Mouse (Mus musculus) kidney, adult 8-10 months (tissue): ENCODE data around the gene Top3b.
"Not testable (repeated sequence)": the region's sequence is repeated elsewhere in the genome, so short reads cannot be mapped to it uniquely, and the experiment has no call there.

Experiments
- DNase-seq, 2 experiments: peaks; one replicate each; pipeline ENCODE4 v3.0.0; 2022

Gene Top3b

DNA sequence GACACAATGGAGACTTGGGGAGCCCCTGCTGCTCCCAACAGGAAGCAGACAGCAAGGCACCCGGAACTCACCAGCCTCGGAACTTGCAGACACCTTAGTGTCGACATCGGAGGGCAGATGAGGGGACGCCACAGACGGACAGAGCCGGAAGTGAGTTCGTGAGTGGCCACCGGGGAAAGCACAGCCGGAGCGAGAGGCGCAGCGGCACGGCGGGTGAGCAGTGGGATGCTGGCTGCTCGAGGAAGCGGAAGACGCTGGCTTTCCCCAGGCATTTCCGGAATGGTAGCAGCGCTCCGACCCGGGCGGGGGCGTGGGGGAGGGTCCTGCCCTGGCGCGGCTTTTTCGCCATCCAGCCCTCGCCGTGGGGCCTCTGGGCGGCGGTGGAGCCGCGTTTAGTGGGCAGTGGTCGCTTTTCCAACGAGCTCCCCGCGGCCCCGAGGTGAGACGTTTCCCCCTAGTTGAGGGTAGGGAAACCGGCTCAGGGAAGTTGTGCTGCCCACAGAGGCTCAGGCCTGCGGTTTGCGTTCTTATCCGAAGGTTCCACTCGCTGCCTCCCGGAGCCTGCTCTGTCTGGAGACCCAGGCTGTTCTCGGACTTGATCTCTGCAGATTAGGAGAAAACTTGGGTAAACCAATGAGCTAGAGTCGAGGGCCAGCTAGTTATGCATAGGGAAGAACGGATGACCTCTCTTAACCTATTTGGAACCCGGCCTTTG is at the start of gene Top3b, which contains the start of gene Vpreb1:
TSS of gene Top3b (plus strand) at position 120 of the 715 bp plus-strand sequence.
TSS of gene Vpreb1 (minus strand) at position 227 of the 715 bp plus-strand sequence.
- DNase-seq, result peak; percentile 89 to 91

- peak in 1 of 2 experiments; percentile 15 for DNase-seq
These were observed 45.1 kb upstream of the Top3b start for GRCm38 (mm10) chr16:16825476-16825875.

DNA sequence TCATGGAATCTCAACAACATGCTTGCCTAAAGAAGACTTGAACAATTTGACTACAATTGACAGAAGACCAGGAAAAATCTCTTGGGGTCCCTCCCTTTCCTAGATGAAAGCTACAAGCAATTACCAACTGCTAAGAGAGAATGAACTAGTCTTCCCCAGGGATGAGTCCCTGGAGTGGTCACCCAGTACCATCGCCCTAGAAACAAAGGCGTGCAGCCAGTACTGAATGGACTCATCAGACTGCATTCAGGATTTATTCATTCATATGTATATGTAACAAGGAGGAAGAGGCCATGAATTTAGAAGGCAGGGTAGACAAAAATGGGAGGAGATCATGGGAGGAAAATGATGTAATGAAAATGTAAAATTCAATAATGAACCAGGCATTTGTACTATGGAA is 44.3 kb upstream of the Top3b start:
- no peak for DNase-seq

DNA sequence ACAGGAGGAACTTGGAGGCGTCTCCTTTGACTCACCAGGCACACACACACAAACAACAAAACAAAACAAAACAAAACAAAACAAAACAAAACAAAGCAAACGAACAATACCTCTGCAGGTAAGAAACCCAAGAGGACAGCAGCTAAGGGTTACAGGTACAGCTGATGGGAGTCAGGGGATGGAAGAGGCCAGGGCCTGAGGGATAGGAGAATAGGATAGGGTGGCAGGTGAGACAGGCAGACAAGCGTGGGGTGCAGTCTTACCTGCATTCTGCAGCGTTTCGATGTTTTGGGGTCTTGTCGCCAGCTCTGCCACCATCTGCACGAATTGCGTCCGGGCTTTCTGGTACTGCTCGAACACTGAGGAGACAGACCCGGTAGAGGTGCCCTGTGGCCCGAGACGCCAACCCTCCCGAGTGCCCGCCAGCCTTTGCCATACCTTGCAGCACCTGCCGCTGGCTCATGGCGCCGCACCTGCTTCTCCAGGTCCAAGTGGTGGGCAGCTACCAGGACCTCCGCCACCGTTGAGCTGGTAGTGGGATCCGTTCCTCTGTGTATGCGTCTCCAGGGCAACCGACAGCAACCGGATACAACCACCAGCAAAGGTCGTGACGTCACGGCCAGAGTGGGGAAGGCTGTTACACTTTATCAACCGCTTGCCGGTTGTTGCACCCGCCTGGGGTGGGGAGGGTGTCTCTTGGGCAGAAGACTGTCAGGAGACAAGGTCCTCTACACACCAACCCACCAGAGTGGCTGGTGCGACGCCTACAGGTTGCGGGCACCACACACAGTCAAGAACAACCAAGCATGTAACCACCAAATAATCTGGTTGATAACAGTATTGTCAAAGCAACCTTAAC is 41.5 kb upstream of the Top3b start, which contains the start of gene Spag6l:
TSS of gene Spag6l (minus strand) at position 700 of the 859 bp plus-strand sequence.
- peak; percentile 27 to 37 for DNase-seq

GRCm38 (mm10) chr16:16829671-16830070 is 40.9 kb upstream of the Top3b start:
- DNase-seq, result no peak

- no peak for DNase-seq
These were observed 21.3 kb upstream of the Top3b start for GRCm38 (mm10) chr16:16849196-16849595.

DNA sequence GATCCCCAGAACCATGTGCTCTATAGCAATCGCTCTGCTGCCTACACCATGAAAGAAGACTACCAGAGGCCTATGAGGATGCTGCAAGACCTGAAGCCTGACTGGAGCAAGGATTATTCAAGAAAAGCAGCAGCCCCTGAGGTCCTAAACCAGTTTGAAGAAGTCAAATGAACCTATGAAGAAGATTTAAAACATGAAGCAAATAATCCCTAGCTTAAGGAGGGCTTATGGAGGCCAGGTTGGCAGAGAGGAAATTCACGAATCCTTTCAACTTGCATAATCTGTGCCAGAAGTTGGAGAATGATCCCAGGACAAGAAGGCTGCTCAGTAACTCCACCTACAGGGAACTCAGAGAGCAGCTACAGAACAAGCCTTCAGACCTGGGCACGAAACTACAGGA is 18.1 kb upstream of the Top3b start:
- DNase-seq, result no peak

DNA sequence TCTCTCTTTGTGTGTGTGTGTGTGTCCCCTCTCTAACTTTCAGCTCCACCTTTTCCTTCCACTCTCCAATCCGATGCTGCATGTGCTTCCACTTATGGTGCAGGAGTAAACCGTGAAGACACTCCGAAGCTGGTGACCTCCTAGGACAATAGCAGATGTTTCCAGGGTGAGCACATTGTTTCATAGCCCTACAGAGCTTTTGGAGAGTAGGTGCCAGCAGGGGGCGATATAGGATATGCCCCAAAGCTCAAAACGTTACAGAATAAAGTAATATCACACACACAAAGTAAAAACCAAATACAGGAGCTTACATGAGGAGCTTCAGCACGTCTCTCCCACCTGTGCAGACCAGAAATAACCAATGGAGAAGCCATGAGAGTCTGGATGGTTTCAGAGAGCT is 15.7 kb upstream of the Top3b start:
- DNase-seq, result peak; percentile 53 to 81

DNA sequence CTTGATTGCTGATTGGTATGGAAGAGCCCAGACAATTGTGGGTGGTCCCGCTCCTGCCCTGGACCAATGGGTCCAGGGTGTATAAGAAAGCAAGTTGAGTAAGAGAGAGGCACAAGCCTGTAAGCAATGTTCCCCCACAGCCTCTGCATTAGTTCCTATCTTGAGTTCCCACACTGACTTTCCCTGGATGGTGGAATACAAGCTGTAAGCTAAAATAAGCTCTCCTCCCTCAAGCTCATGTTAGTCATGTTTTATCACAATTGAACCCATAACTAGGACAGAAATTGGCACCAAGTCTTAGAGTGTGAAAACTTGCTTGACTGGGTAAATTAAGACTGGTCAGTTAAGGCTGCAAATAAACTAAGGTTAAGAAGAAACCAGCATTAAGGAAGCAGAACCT is 15.0 kb upstream of the Top3b start:
- DNase-seq, result no peak

- DNase-seq, result not testable (repeated sequence)
These were observed 14.5 kb upstream of the Top3b start for GRCm38 (mm10) chr16:16856054-16856453.

DNA sequence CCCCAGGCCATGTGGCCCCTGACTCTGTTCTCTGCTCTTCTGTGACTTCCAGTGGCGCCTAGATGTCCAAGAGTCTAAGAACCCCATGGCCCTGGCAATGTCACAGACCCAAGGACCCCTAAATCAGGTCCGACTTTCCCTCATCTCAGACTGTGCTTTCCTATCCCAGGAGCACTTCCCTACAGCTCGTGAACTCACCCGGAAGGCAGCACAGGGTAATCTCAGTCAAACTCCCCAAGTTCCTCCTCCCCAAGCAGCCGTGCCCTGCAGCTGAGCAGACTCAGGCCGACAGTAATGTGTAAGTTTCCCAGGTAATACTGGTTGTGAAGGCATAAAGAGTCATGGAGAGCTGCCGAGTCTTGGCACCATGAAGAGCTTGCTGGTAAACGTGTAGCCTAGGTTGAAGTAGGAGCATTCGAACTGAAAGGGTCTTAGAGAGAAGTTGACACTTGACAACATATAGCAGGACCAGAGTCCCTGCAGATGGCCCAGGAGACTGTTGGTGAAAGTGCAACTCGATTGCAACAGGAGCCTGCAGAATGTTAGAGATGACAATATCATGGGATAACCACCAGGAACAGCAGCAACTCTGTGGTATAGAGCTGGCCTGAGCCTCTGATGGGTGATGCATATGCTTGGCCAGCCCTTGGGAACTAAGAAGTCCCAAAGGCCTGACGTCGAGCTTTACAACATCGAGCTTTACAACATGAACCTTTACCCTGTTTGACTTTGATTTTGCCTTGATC is 13.6 kb upstream of the Top3b start:
- no peak for DNase-seq

GRCm38 (mm10) chr16:16862288-16862687 is 8.2 kb upstream of the Top3b start:
- DNase-seq, result no peak

GRCm38 (mm10) chr16:16863978-16864377 is 6.6 kb upstream of the Top3b start, which contains the start of gene Igll1:
Igll1 (minus strand) TSS chr16:16863985.
- DNase-seq, result no peak

DNA sequence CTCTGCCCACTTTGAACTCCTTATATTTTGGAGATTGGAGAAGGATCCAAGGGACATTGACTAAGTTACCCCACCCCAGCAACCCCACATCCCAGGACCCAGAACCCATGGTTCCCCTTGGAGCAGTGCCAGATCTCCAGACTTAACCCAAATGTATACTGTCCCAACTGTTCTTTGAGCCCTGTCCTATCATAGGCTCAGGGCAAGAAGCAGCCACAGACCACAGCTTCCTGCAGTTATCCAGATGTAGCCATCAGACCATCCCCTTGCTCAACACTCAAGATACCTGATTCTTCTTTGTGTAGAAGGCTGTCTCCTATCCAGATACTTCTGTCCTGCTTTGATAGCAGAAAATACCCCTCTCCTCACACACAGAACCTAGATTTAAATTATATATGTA is 5.3 kb upstream of the Top3b start:
- DNase-seq, result no peak

DNA sequence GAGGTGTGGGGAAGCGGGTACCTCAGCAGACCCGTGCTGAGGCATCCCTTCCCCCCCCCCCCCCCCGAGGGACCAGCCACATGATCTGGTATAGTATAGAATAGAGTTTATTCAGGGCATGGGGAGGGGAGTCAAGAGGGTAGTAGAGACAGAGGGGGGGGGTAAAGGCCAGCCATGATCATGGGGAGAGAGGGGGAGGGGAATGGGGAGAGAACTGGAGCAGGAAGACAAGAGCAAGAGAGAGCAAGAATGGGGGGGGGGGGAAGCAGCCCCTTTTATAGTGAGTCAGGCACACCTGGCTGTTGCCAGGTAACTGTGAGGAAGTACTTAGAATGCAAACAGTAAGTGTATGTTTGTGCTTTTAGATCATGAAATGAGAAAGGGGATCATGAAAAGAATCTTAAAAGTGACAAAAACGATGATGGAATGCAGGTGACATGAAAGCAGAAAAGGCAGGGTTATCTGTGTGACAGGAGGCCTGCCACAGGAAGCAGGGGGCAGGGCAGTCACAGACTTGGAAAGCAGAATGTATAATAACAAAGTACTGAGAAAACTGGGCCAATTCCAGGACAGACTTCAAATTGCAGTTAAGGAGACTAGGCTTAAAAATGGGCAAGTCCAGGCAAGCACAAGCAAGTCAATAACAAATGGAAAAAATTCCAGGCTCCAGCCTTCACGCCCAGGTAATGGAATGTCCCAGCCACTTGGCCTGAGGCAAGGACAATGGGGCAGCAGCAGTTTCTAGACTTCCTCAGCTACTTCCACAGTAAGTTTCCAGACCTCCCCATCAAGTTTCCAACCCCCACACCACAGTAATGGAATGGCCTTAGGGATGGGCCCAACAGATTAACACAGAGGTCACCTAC is 4.6 kb upstream of the Top3b start:
- peak; percentile 70 to 90 for DNase-seq

DNA sequence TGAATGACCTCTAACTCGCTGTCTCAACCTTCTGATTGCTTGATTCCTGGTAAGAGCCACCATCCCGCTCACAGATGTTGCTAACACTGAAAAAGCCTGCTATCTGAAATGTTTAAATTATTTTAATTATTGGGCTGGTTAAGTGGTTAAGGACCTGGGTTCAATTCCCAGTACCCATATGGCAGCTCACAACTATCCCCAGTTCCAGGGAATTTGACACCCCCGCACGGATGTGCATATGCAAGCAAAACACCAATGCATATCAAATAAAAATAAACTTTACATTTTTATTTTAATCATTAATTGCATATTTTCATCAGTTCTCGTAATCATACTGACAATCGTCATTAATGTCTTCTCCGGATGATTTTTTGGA is 307 bp upstream of the Top3b start:
- DNase-seq, result no peak

DNA sequence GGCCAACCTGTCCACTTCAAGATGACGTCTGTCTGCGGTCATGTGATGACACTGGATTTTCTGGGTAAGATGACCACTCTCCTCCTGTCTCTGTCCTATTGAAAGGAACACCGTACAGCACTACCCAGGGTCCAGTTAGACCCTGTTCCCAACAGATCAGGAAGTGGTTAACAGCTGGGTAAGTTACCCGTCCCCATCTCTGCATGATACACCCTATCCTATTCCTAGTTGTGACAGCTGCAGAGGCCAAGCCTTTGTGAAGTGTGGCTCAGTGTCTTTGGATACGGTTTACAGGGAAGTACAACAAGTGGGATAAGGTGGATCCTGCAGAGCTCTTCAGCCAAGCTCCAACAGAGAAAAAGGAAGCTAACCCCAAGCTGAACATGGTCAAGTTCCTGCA is 8.5 kb downstream of the Top3b start:
- no peak for DNase-seq

DNA sequence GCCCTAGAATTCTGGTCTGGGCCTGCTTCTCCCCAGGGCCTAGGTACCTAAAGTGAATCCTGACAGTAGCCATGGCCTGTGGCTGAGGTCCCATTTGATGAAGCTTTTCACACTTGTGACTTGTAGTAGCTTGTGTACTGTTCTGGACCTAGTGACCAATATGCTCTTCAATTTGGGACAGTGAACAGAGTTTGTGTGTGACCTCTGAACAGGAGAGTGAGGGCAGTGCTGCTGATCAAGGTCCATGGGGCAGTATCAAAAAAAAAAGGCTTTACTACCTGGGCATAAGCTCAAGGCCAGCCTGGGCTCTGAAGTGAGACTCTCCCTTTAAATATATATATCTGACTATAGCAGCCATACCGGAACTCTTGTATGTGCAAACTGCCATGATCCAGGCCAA is 17.8 kb downstream of the Top3b start:
- no peak for DNase-seq

- DNase-seq, result no peak
These were observed 21.8 kb downstream of the Top3b start for GRCm38 (mm10) chr16:16892366-16892765.

GRCm38 (mm10) chr16:16896015-16896381 is 25.5 kb downstream of the Top3b start:
- no peak for DNase-seq

- peak; percentile 93 to 97 for DNase-seq
These were observed 26.0 kb downstream of the Top3b start, which contains the start of gene Ppm1f for GRCm38 (mm10) chr16:16896382-16897055. Ppm1f (plus strand) TSS chr16:16896469.
